Mouse (Mus musculus): ENCODE data around the gene Chga. TPM values are rescaled to one million over a fixed set of nuclear protein-coding genes. Genes with fewer than 3 reads are reported as not detected.

Chga gene
- polyA plus RNA-seq, 1 experiment from 2014 or later, result 0.15 TPM

- WGBS, result 92% methylated on average over 17 of the region's 17 CpGs
- no peak overlapping the region for H3K27ac ChIP-seq
- H3K9me3 ChIP-seq (replicated peaks), result no peaks in the 10 kb centered on the region
- 0 out of 2 replicates have a peak, but pooled peaks cover 9% of the 10 kb centered on the region for H3K36me3 ChIP-seq
- no peak overlapping the region for H3K4me3 ChIP-seq
- no peak for DNase-seq (ENCODE audit: low spot score)
- H3K27me3 ChIP-seq (ENCODE audit: low read depth, poor library complexity, severe bottlenecking), result no peaks in the 10 kb centered on the region
- 0 out of 2 replicates have a peak, but pooled peaks cover 3% of the 10 kb centered on the region for H3K4me1 ChIP-seq
These were observed 36.1 kb downstream of the Chga start for GRCm38 (mm10) chr12:102590711-102591360.

GRCm38 (mm10) chr12:102593699-102594098, 38.9 kb downstream of the Chga start:
- H3K4me3 ChIP-seq, result no peak overlapping the region
- peaks cover 4% of the 10 kb centered on the region; the same call in 1 of the 2 replicates for H3K36me3 ChIP-seq
- no peak overlapping the region for H3K27ac ChIP-seq
- 86% methylated on average over 9 of the region's 9 CpGs for WGBS
- DNase-seq (ENCODE audit: low spot score), result no peak
- no peaks in the 10 kb centered on the region for H3K27me3 ChIP-seq (ENCODE audit: low read depth, poor library complexity, severe bottlenecking)
- H3K9me3 ChIP-seq (replicated peaks), result no peaks in the 10 kb centered on the region; the same call in 1 of the 2 replicates
- peaks cover 15% of the 10 kb centered on the region; the same call in 1 of the 2 replicates for H3K4me1 ChIP-seq

- WGBS, result 85% methylated on average over 9 of the region's 9 CpGs
- H3K4me3 ChIP-seq, result no peak overlapping the region
- no peaks in the 10 kb centered on the region for H3K27me3 ChIP-seq (ENCODE audit: low read depth, poor library complexity, severe bottlenecking)
- no peaks in the 10 kb centered on the region; the same call in 1 of the 2 replicates for H3K9me3 ChIP-seq (replicated peaks)
- H3K36me3 ChIP-seq, result peaks cover 6% of the 10 kb centered on the region; the same call in 1 of the 2 replicates
- no peak overlapping the region for H3K27ac ChIP-seq
- no peak for DNase-seq (ENCODE audit: low spot score)
- peaks cover 19% of the 10 kb centered on the region; the same call in 1 of the 2 replicates for H3K4me1 ChIP-seq
These were observed 39.9 kb downstream of the Chga start for GRCm38 (mm10) chr12:102594627-102595026.

- Histone ChIP-seq H3K27me3 (ENCODE audit: low read depth, poor library complexity, severe bottlenecking) (no peaks in the 10 kb centered on the region), H3K36me3 (peaks cover 6% of the 10 kb centered on the region; the same call in 1 of the 2 replicates), H3K27ac (no peak overlapping the region), H3K9me3 (replicated peaks) (no peaks in the 10 kb centered on the region; the same call in 1 of the 2 replicates), H3K4me1 (peaks cover 37% of the 10 kb centered on the region), H3K4me3 (no peak overlapping the region)
- WGBS, result 74% methylated on average over 7 of the region's 7 CpGs
- no peak for DNase-seq (ENCODE audit: low spot score)
These were observed 41.6 kb downstream of the Chga start for GRCm38 (mm10) chr12:102596410-102596809.

DNA sequence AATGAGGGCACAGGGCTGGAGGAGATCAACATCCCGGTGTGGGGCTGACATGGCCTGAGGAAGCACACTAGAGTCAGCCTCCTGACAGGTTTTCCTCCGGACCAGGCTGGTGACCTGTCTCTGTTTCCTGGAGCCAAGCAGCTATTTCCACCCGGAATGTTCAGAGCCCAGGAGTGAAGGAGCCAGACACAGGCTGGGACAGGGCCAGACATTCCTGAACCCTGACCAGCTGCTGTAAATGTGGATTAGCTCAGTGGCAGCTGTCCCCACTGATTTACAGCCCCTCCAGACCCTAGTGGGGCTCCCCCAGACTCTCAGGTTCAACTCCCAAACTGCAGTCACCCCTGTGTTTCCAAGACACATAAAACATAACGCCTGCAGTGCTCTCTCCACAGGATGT, 42.7 kb downstream of the Chga start:
- no peak for DNase-seq (ENCODE audit: low spot score)
- Histone ChIP-seq H3K36me3 (peaks cover 6% of the 10 kb centered on the region; the same call in 1 of the 2 replicates), H3K9me3 (replicated peaks) (no peaks in the 10 kb centered on the region; the same call in 1 of the 2 replicates), H3K4me3 (no peak overlapping the region), H3K27me3 (ENCODE audit: low read depth, poor library complexity, severe bottlenecking) (no peaks in the 10 kb centered on the region), H3K27ac (peak overlapping the region; percentile 36; the same call in 1 of the 2 replicates), H3K4me1 (peaks cover 47% of the 10 kb centered on the region)
- 49% methylated on average over 4 of the region's 4 CpGs for WGBS

GRCm38 (mm10) chr12:102598535-102598934, 43.8 kb downstream of the Chga start:
- Histone ChIP-seq H3K4me3 (no peak overlapping the region), H3K27ac (no peak overlapping the region), H3K36me3 (peaks cover 6% of the 10 kb centered on the region; the same call in 1 of the 2 replicates), H3K9me3 (replicated peaks) (no peaks in the 10 kb centered on the region; the same call in 1 of the 2 replicates), H3K4me1 (peaks cover 50% of the 10 kb centered on the region), H3K27me3 (ENCODE audit: low read depth, poor library complexity, severe bottlenecking) (no peaks in the 10 kb centered on the region)
- no peak for DNase-seq (ENCODE audit: low spot score)
- WGBS, result 96% methylated on average over 3 of the region's 3 CpGs

DNA sequence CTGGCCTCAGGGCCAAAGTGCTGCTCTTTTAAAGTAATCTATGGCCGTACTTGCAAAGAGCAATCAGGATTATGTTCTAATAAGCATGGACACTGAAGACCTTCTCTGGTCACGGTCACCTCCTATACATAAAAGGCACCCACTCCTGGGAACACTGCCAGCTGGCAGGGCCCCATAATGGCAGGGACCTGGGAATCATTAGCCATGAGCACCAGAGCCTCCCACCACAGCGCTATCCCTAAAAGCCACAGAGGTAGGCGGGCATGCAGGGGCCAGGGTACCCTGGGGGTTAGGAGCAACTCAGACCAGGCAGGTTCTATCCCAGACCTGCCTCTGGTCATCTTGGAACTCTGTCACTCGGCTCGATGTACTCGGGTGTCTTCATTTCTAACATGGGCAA, 45.0 kb downstream of the Chga start:
- DNase-seq (ENCODE audit: low spot score), result no peak
- peaks cover 6% of the 10 kb centered on the region; the same call in 1 of the 2 replicates for H3K36me3 ChIP-seq
- H3K4me1 ChIP-seq, result peaks cover 48% of the 10 kb centered on the region
- H3K4me3 ChIP-seq, result no peak overlapping the region
- peak overlapping the region; percentile 66; the same call in 1 of the 2 replicates for H3K27ac ChIP-seq
- 85% methylated on average over 7 of the region's 7 CpGs for whole genome bisulfite sequencing
- H3K9me3 ChIP-seq (replicated peaks), result no peaks in the 10 kb centered on the region; the same call in 1 of the 2 replicates
- no peaks in the 10 kb centered on the region for H3K27me3 ChIP-seq (ENCODE audit: low read depth, poor library complexity, severe bottlenecking)

DNA sequence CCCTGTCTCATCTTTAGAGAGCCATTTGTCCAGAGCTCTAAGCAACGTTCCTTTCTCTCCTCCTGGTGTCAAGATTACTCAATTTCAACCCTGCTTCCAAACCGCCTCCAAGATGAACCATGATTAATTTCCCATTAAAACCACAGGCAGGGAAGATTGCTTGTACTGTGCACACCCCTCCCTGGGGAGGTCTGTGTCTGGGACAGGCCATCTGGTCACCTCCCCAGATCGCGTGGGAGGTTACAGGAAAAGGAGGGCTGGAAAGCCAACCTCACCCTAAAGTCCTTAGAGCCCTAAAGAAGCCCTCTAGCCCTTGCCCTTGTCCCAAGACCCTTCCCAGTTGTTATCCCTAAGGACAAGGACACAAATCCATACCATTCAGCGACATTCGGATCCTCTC, 45.6 kb downstream of the Chga start:
- WGBS, result 65% methylated on average over 6 of the region's 6 CpGs
- no peaks in the 10 kb centered on the region; the same call in 1 of the 2 replicates for H3K9me3 ChIP-seq (replicated peaks)
- H3K27me3 ChIP-seq (ENCODE audit: low read depth, poor library complexity, severe bottlenecking), result no peaks in the 10 kb centered on the region
- H3K4me1 ChIP-seq, result peaks cover 48% of the 10 kb centered on the region
- H3K36me3 ChIP-seq, result peaks cover 6% of the 10 kb centered on the region; the same call in 1 of the 2 replicates
- H3K4me3 ChIP-seq, result no peak overlapping the region
- DNase-seq (ENCODE audit: low spot score), result no peak
- peak overlapping the region; percentile 66; the same call in 1 of the 2 replicates for H3K27ac ChIP-seq

DNA sequence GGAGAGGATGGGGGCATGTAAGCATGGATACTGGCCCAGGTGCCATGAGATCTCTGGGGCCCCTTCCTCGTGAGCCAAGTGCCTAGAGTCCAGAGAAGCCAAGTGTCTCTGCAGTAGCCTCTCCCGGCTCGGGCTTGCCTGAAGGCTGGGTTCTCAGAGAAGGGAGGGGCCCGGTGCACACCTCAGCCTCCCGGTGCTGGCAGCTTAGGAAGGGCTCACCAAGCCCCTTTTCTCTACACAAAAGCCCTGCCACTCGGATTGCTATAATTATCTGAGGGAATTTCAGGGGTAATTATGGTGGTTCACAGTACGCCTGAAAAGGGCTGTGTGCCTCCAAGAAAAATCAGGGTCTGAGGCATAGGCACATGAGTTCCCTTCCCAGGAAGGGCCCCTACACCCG, 47.1 kb downstream of the Chga start:
- no peak for DNase-seq (ENCODE audit: low spot score)
- no peaks in the 10 kb centered on the region; the same call in 1 of the 2 replicates for H3K9me3 ChIP-seq (replicated peaks)
- peaks cover 46% of the 10 kb centered on the region for H3K4me1 ChIP-seq
- no peak overlapping the region for H3K4me3 ChIP-seq
- peaks cover 6% of the 10 kb centered on the region; the same call in 1 of the 2 replicates for H3K36me3 ChIP-seq
- 39% methylated on average over 8 of the region's 8 CpGs for WGBS
- H3K27me3 ChIP-seq (ENCODE audit: low read depth, poor library complexity, severe bottlenecking), result no peaks in the 10 kb centered on the region
- H3K27ac ChIP-seq, result peak overlapping the region; percentile 66

DNA sequence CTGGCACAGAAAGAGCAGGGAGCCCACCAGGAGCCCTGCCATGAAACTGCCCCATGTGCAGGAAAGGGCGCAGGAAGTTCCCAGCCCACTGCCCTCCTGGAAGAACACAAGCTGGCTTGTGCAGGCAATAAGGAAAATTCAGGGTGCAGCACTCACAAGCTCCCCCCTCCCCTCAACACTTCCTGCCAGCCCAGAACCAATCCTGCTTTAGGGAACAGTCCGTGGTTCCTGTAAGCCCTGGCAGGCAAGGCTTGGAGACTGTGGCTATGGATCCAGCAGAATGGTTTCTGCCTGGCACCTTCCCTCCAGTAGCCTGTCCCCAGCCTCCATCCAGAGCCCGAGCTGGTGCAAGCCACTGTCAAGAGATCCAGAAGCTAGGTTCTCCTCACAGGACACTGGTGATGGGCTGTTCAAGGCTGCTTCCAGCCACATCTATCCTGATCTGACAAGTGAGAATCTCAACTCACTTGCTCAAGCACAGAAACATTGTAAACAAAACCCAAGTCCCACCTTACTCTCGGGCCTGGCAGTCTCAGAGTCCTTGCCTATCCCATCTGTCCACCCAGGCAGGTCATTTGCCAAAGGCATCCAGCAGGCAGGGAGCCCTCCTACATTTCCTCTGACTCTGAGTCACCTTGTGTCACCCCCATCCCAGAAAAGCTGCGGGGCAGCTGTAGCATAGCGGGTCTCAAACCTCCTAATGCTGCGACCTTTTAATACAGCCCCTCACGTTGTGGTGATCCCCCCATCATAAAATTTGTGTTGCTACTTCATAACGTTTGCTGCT, 47.7 kb downstream of the Chga start:
- Histone ChIP-seq H3K36me3 (peaks cover 6% of the 10 kb centered on the region; the same call in 1 of the 2 replicates), H3K4me3 (no peak overlapping the region), H3K27ac (peak overlapping the region; percentile 66; the same call in 1 of the 2 replicates), H3K4me1 (peaks cover 40% of the 10 kb centered on the region), H3K27me3 (ENCODE audit: low read depth, poor library complexity, severe bottlenecking) (no peaks in the 10 kb centered on the region), H3K9me3 (replicated peaks) (no peaks in the 10 kb centered on the region; the same call in 1 of the 2 replicates)
- no peak for DNase-seq (ENCODE audit: low spot score)
- WGBS, result 77% methylated on average over 9 of the region's 9 CpGs

DNA sequence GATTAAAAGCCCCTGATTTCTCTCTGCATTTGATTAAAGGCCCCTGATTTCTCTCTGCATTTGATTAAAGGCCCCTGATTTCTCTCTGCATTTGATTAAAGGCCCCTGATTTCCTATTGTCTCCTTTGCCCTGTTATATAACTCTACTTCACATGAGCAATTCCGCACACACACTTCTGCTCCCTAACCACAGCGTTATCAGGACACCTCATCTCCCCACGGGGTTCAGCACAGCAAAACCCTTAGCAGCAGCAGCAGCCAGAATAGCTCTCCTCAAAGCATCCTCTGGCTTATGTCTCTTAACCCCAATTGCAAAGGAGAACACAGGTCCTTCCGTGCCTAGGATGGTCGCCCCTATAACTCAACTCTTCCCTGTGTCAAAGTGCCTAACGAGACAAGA, 50.8 kb downstream of the Chga start:
- WGBS, result 91% methylated on average over 6 of the region's 6 CpGs

GRCm38 (mm10) chr12:102607066-102607465, 52.3 kb downstream of the Chga start:
- no peak overlapping the region for H3K4me3 ChIP-seq
- H3K4me1 ChIP-seq, result peaks cover 7% of the 10 kb centered on the region
- WGBS, result 93% methylated on average over 8 of the region's 8 CpGs

More for the DNA sequence above, 50.8 kb downstream of the Chga start:
- Histone ChIP-seq H3K9me3 (replicated peaks) (no peaks in the 10 kb centered on the region), H3K27me3 (ENCODE audit: low read depth, poor library complexity, severe bottlenecking) (no peaks in the 10 kb centered on the region), H3K4me1 (peaks cover 22% of the 10 kb centered on the region), H3K36me3 (no peaks in the 10 kb centered on the region), H3K27ac (no peak overlapping the region), H3K4me3 (no peak overlapping the region)
- DNase-seq (ENCODE audit: low spot score), result no peak

More at GRCm38 (mm10) chr12:102607066-102607465, 52.3 kb downstream of the Chga start:
- Histone ChIP-seq H3K27ac (no peak overlapping the region), H3K9me3 (replicated peaks) (no peaks in the 10 kb centered on the region), H3K27me3 (ENCODE audit: low read depth, poor library complexity, severe bottlenecking) (no peaks in the 10 kb centered on the region), H3K36me3 (no peaks in the 10 kb centered on the region)
- no peak for DNase-seq (ENCODE audit: low spot score)

Data from limb, embryonic 10.5 days (tissue).